Mouse (Mus musculus) forebrain, embryonic 11.5 days (tissue): ENCODE data around the gene Srp14. TPM values are rescaled to one million over a fixed set of nuclear protein-coding genes. Genes with fewer than 3 reads are reported as not detected.

Source experiments
- ATAC-seq: fragments of 200-750 bp; cut with Nextera tagmentation; replicated peaks from 2 replicates; pipeline ENCODE4 v1.8.0; 2017; ENCODE audit warnings: moderate TSS enrichment; ENCODE audit not compliant: low FRiP score
- DNase-seq: peaks from one replicate; pipeline ENCODE4 v3.0.0-alpha.2; 2017; ENCODE audit warnings: low spot score
- H3K27ac ChIP-seq: fragments of 300-500 bp; sonication (generic); 2 replicates; pipeline ENCODE4 v1.5.1; 2014; ENCODE audit warnings: low read depth, low read length
- H3K27me3 ChIP-seq: fragments of 300-500 bp; sonication (generic); 2 replicates; pipeline ENCODE4 v1.6.1; 2014; ENCODE audit warnings: mild to moderate bottlenecking, low read length, mixed read lengths; ENCODE audit not compliant: control insufficient read depth, insufficient read depth
- H3K36me3 ChIP-seq: fragments of 300-500 bp; sonication (generic); 2 replicates; pipeline ENCODE4 v1.6.1; 2014; ENCODE audit warnings: mild to moderate bottlenecking, low read length, moderate library complexity, mixed read lengths; ENCODE audit not compliant: control insufficient read depth, insufficient read depth
- H3K4me1 ChIP-seq: fragments of 300-500 bp; sonication (generic); replicated peaks from 2 replicates; pipeline ENCODE4 v1.6.1; 2014; ENCODE audit warnings: low read length, mixed read lengths; ENCODE audit not compliant: control insufficient read depth, insufficient read depth
- H3K4me2 ChIP-seq: fragments of 300-500 bp; sonication (generic); 2 replicates; pipeline ENCODE4 v1.6.1; 2014; ENCODE audit warnings: low read depth, mild to moderate bottlenecking, low read length, moderate library complexity, mixed read lengths; ENCODE audit not compliant: severe bottlenecking
- H3K4me3 ChIP-seq: fragments of 300-500 bp; sonication (generic); 2 replicates; pipeline ENCODE4 v1.5.1; 2014; ENCODE audit warnings: low read depth, low read length
- H3K9ac ChIP-seq: fragments of 300-500 bp; sonication (generic); 2 replicates; pipeline ENCODE4 v1.6.1; 2014; ENCODE audit warnings: low read length
- H3K9me3 ChIP-seq: fragments of 300-500 bp; sonication (generic); 2 replicates; pipeline ENCODE4 v1.6.1; 2016; ENCODE audit warnings: low read length, mixed read lengths; ENCODE audit not compliant: control insufficient read depth
- WGBS: fragments of 180-500 bp; shearing (Covaris S2); extraction: QIAGEN DNeasy Blood & Tissue Kit; methylation state at CpG from one replicate; pipeline ENCODE4 v1.1.7; 2014; 5-methylcytosine and 5-hydroxymethylcytosine counted together
- polyA plus RNA-seq: library from polyadenylated mRNA; unstranded; fragments of >200 nt; fragmentation: Nextera tagmentation; extraction: Ambion mirVana; gene quantifications from 2 replicates; pipeline ENCODE4 v1.2.1, GENCODE M21; 2014

The Srp14 gene
- polyA plus RNA-seq, 1 experiment from 2014 or later = 257 TPM

GRCm38 (mm10) chr2:118491741-118492395, 12.4 kb upstream of the Srp14 start:
- no peak overlapping the region for H3K27ac ChIP-seq
- no peaks in the 10 kb centered on the region for H3K27me3 ChIP-seq
- H3K4me1 ChIP-seq = no peaks in the 10 kb centered on the region; the same call in 1 of the 2 replicates
- ATAC-seq = no peak
- H3K4me2 ChIP-seq = no peak overlapping the region
- no peaks in the 10 kb centered on the region; the same call in 1 of the 2 replicates for H3K9me3 ChIP-seq
- H3K4me3 ChIP-seq = no peak overlapping the region
- H3K9ac ChIP-seq = no peak overlapping the region
- H3K36me3 ChIP-seq = no peaks in the 10 kb centered on the region
- DNase-seq = no peak
- WGBS = 79% methylated on average over 4 of the region's 4 CpGs

GRCm38 (mm10) chr2:118491281-118491731, 11.8 kb upstream of the Srp14 start:
- H3K9me3 ChIP-seq = no peaks in the 10 kb centered on the region; the same call in 1 of the 2 replicates
- WGBS = 72% methylated on average over 5 of the region's 5 CpGs
- no peak overlapping the region for H3K27ac ChIP-seq
- no peak overlapping the region for H3K9ac ChIP-seq
- H3K4me2 ChIP-seq = no peak overlapping the region
- H3K27me3 ChIP-seq = no peaks in the 10 kb centered on the region
- ATAC-seq (no peak), DNase-seq (no peak)
- no peak overlapping the region for H3K4me3 ChIP-seq
- H3K4me1 ChIP-seq = no peaks in the 10 kb centered on the region; the same call in 1 of the 2 replicates
- no peaks in the 10 kb centered on the region for H3K36me3 ChIP-seq

DNA sequence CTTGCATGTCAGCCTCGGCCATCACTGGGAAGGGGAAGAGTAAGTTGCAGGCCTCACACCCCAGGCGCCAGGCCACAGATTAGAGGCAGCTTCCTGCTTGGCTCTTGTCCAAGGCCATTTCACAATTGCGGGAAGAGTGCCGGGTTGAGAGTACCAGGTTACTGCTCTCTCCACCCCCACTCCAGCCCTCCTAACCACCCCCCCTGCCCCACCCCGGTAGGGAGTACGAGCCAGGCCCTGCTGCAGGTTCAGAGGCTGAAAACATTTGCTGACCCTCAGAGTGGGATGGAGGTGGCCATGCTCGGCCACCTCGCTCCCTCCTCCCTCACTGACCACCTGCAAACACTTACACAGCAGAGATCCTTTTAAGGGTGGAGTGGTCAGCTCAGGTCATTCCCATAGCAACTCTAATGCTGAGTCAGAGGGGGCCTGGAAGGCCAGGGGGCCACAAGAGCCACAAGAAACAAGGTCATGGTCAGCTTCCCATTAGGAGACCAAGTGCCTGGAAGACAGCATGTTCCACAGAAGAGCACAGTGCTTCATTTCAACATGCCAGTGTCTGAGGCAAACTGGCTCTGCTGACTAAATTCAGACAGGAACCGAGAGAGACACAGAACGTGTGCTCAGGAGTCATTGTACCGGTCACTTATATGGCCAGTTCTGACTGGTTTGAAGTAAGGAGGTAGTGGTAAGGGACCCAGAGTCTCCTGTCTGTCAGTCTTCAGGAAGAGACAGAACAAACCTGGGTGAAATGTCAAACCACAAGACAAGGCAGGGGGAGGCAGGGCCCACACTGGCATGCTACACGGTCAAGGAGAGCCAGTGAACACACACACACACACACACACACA, 11.0 kb upstream of the Srp14 start:
- Histone ChIP-seq H3K27me3 (no peaks in the 10 kb centered on the region), H3K4me2 (no peak overlapping the region), H3K4me1 (no peaks in the 10 kb centered on the region; the same call in 1 of the 2 replicates), H3K27ac (no peak overlapping the region), H3K4me3 (no peak overlapping the region), H3K9ac (no peak overlapping the region), H3K9me3 (no peaks in the 10 kb centered on the region; the same call in 1 of the 2 replicates), H3K36me3 (no peaks in the 10 kb centered on the region)
- DNase-seq (no peak), ATAC-seq (no peak)
- 56% methylated on average over 12 of the region's 12 CpGs for WGBS

DNA sequence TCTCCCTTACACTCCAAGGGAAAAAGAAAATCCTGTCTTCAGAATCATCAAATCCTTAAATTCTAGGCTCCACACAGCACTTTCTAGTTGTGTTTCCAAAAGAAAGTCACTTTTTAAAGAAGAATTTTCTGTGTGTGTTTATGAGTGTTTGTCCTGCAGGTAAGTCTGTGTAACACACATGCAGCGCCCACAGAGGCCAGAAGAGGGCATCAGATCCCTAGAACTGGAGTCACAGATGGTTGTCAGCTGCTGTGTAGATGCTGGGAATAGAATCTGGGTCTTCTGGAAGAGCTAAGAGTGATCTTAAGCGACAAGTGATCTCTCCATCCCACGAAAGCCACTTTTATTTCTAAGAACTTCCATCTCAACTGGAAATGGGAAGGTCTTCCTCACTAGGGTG, 8.3 kb upstream of the Srp14 start:
- H3K9me3 ChIP-seq = no peaks in the 10 kb centered on the region; the same call in 1 of the 2 replicates
- H3K27me3 ChIP-seq = no peaks in the 10 kb centered on the region
- 62% methylated on average over 3 of the region's 3 CpGs for WGBS
- no peak overlapping the region for H3K4me2 ChIP-seq
- no peaks in the 10 kb centered on the region for H3K36me3 ChIP-seq
- no peak overlapping the region for H3K9ac ChIP-seq
- no peak for DNase-seq
- ATAC-seq = no peak
- no peaks in the 10 kb centered on the region; the same call in 1 of the 2 replicates for H3K4me1 ChIP-seq
- no peak overlapping the region for H3K4me3 ChIP-seq
- no peak overlapping the region for H3K27ac ChIP-seq

GRCm38 (mm10) chr2:118486933-118487332, 7.4 kb upstream of the Srp14 start:
- DNase-seq (peak; percentile 91), ATAC-seq (peak; percentile 73)
- no peak overlapping the region for H3K4me3 ChIP-seq
- no peak overlapping the region for H3K4me2 ChIP-seq
- no peaks in the 10 kb centered on the region; the same call in 1 of the 2 replicates for H3K4me1 ChIP-seq
- no peak overlapping the region for H3K27ac ChIP-seq
- H3K9ac ChIP-seq = no peak overlapping the region
- no peaks in the 10 kb centered on the region for H3K36me3 ChIP-seq
- H3K9me3 ChIP-seq = no peaks in the 10 kb centered on the region; the same call in 1 of the 2 replicates
- 21% methylated on average over 12 of the region's 12 CpGs for WGBS
- no peaks in the 10 kb centered on the region for H3K27me3 ChIP-seq

- H3K4me2 ChIP-seq = no peak overlapping the region
- WGBS = 85% methylated on average over 3 of the region's 3 CpGs
- ATAC-seq (no peak), DNase-seq (no peak)
- no peaks in the 10 kb centered on the region for H3K27me3 ChIP-seq
- H3K9me3 ChIP-seq = no peaks in the 10 kb centered on the region; the same call in 1 of the 2 replicates
- H3K27ac ChIP-seq = no peak overlapping the region
- H3K4me1 ChIP-seq = no peaks in the 10 kb centered on the region; the same call in 1 of the 2 replicates
- no peak overlapping the region for H3K4me3 ChIP-seq
- H3K36me3 ChIP-seq = no peaks in the 10 kb centered on the region
- no peak overlapping the region for H3K9ac ChIP-seq
Observed at GRCm38 (mm10) chr2:118485415-118485814, 5.9 kb upstream of the Srp14 start.

- Histone ChIP-seq H3K9me3 (no peaks in the 10 kb centered on the region; the same call in 1 of the 2 replicates), H3K27ac (no peak overlapping the region), H3K36me3 (no peaks in the 10 kb centered on the region), H3K4me3 (no peak overlapping the region), H3K9ac (no peak overlapping the region), H3K4me1 (no peaks in the 10 kb centered on the region; the same call in 1 of the 2 replicates), H3K27me3 (no peaks in the 10 kb centered on the region), H3K4me2 (no peak overlapping the region)
- 84% methylated on average over 9 of the region's 9 CpGs for WGBS
- ATAC-seq (no peak), DNase-seq (no peak)
Observed at GRCm38 (mm10) chr2:118484386-118484898, 4.9 kb upstream of the Srp14 start.

GRCm38 (mm10) chr2:118483032-118483431, 3.5 kb upstream of the Srp14 start:
- H3K4me2 ChIP-seq = no peak overlapping the region
- no peak overlapping the region for H3K27ac ChIP-seq
- H3K4me1 ChIP-seq = peaks cover 6% of the 10 kb centered on the region
- no peak overlapping the region for H3K9ac ChIP-seq
- no peak for ATAC-seq
- no peak overlapping the region for H3K4me3 ChIP-seq
- H3K36me3 ChIP-seq = no peaks in the 10 kb centered on the region
- H3K27me3 ChIP-seq = no peaks in the 10 kb centered on the region
- H3K9me3 ChIP-seq = no peaks in the 10 kb centered on the region; the same call in 1 of the 2 replicates
- WGBS = 78% methylated on average over 5 of the region's 5 CpGs
- no peak for DNase-seq
